Mouse (Mus musculus) common myeloid progenitor, adult 5-6 weeks (primary cell): ENCODE data around the gene Ppp1r18. TPM values are rescaled to one million over a fixed set of nuclear protein-coding genes. Genes with fewer than 3 reads are reported as not detected.

ENCODE experiments used
- ATAC-seq: replicated peaks from 2 replicates; pipeline ENCODE4 v1.8.0; 2016; ENCODE audit warnings: low read depth, mild to moderate bottlenecking, moderate TSS enrichment, inconsistent platforms; ENCODE audit not compliant: poor library complexity, severe bottlenecking
- total RNA-seq: library from RNA; stranded (forward); fragments of 200-1000, 187-1606 nt; gene quantifications from 2 replicates; pipeline ENCODE4 v1.2.3, GENCODE M21; 2017

The Ppp1r18 gene
- total RNA-seq, 1 experiment from 2014 or later, result 24.0 TPM

DNA sequence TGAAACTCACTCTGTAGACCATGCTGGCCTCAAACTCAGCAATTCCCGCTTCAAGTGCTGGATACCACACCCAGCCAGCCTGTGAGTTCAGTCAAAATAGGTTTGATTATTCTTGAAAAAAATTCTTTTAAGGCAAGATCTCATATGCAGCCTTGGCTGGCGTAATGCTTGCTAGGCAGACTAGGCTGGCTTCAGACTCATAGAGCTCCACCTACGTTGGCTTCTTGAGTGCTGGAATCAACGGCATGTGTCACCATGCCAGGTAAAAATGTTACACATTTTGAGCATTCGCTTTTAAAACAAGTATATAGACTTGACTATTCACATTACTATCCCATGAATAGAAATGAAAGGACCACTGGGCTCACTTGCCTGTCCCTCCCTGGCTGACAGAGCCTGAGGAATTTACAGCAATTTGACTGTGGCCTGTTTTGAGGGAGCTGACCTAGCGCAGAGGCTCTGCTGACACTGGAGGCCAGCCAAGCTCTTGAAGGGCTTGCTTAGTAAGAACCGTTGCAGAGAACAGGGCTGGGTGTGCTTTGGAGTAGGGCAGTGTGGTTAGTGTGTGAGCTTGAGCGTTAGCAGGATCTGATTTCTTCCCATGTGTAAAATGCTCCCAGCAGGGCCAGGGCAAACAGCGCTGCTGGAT is 38.1 kb downstream of the Ppp1r18 start:
- peak; percentile 40 for ATAC-seq

DNA sequence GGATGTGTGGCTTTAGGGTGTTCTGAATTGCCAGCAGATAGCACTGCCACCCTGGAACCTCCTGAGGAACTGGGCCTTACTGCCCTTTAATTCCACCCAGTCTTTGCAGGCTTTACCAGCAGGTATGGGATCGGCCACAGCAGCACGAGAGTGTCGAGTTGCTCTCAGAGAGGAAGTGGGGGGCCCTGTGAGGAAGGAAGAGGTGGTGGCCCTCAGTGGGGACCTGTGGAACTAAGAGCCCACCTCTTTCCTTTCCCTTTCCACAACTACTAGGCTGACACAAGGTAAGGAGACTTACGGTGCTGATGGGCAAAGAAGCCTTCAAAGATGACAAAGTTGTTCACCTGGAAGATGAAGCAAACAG is 38.6 kb downstream of the Ppp1r18 start:
- no peak; the same call in 1 of the 2 replicates for ATAC-seq

DNA sequence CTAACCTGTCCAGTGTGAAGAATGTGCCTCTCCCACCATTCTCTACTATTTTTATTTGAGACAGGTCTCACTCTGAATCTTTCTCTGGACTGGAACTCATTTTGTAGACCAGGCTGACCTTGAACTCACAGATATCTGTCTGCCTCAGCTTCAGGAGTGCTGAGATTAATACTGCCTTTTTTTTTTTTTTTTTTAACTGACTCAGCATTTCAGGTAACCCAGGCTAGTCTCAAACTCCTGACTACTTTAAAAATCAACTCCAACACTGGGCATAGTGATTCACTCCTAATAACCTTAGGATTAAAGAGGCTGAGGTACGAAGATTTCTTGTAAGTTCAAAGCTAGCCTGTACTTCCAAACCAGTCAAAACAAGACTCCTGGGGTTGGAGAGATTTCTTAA is 40.2 kb downstream of the Ppp1r18 start:
- ATAC-seq, result no peak

DNA sequence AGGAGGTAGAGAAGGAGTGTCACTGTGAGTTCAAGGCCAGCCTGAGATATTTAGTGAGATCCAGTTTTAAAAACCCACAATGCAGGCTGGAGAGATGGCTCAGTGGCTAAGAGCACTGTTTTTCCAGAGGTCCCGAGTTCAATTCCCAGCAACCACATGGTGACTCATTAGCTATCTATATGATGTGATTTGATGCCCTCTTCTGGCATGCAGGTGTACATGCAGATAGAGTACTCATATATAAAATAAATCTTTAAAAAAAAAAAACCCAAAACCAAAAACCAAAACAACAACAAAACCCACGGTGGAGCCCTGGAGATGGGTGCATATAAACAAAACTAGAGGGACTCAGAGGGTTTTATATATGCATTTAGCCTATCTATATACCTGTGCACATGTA is 42.2 kb downstream of the Ppp1r18 start:
- no peak for ATAC-seq

DNA sequence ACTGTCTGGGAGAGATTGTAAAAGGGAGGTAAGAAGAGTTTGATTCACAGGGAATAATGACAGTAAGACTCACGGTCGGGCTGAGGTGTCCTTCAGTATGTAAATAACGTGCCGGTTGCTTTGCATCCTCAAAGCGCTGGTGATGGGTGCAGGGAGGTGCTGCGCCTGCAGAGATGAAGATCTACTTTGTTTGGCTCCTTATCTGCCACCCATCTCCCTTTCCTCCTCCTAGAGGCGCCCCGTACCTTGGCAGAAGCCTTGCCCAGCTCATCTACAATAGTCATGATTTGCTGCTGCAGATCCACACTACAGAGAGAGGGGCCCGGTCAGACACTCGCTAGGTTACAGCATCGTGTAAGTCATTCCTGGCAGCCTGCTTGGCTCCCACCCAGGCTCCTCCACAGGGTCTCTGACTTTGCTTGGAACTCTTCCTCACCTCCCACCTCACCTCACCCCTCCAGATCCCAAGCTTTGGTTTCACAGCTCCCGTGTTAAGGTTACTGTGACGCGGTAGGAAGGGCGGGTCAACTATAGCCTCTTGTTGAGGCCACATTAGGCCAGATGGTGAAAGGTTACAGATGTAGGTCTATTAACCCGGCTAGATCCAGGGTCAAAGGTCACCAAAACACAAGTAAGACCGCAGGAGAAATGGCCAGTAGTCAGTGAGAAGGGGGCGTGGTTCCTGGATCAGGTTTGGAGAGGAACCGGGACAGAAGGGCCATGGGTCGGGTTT is 44.0 kb downstream of the Ppp1r18 start:
- ATAC-seq, result no peak

DNA sequence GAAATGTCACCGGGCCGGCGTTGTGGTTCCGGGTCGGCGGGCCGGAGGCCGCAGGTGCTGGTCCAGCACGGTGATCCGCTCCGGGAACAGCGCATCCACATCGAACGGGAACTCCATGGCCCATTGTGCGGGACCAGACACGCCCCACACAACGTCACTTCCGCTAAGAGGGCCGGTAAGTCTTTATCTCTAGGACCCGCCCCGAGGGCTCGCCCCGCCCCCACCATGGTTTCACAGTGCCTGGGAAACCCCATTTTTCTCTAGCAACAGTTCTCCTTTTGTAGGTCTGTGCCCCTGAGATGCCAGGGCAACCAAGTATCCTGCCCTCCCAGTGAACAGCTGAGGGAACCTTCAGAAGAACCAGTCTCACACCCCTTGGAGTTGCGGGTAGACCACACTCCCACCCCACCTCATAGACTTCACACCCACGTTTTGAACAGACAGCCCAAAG is 44.6 kb downstream of the Ppp1r18 start, which contains the start of gene Atat1:
TSS of gene Atat1 (minus strand) at position 157 of the 451 bp plus-strand sequence.
- peak; percentile 92 for ATAC-seq

DNA sequence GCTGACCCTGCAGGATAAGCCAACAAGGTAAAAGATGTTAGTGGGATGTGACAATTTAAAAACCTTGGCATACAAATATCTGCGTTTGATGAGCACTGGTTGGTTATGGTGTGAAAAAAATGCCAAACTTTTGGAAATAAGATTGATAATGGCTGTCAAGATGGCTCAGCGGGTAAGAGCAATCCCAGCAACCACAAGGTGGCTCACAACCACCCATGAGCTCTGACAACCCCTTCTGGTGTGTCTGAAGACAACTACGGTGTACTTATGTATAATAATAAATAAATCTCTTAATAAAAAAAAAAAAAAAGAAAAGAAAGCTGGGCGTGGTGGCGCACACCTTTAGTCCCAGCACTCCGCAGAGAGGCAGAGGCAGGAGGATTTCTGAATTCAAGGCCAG is 49.6 kb downstream of the Ppp1r18 start:
- no peak for ATAC-seq

DNA sequence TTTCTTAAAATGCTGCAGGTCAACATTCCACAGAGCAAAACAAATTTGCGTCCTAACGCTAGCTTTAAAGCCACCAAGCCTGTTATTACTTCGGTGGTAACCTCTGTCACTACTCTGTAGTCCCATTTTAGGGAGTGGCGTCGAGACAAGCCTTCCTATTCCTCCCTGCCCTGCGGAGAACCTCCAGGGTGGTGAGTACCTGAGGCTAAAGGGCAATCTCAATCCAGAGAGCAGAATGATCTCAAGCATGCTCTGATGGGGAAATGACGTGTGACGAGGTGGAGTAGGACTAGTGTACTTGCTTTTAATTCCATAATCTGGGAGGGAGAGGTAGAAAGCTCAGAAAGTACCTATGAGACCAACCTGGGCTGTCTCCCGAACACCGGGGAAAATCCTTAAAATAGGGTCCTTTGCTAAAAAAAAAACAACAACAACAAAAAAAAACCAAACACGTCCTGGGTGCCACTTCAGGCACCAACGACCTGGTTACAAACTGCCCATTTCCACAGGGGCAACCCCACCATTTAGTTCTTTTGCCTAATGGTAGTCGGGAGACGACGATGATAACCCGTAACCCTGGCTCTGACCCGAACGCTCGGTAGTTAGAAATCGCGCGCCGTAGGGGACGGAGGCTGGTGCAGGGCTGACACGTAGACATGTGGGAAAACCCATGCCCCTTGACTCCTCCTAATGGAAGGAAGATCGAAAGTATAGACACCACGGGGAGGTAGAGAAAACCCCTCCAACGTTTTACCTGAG is 50.3 kb downstream of the Ppp1r18 start:
- ATAC-seq, result peak; percentile 1; the same call in 1 of the 2 replicates

DNA sequence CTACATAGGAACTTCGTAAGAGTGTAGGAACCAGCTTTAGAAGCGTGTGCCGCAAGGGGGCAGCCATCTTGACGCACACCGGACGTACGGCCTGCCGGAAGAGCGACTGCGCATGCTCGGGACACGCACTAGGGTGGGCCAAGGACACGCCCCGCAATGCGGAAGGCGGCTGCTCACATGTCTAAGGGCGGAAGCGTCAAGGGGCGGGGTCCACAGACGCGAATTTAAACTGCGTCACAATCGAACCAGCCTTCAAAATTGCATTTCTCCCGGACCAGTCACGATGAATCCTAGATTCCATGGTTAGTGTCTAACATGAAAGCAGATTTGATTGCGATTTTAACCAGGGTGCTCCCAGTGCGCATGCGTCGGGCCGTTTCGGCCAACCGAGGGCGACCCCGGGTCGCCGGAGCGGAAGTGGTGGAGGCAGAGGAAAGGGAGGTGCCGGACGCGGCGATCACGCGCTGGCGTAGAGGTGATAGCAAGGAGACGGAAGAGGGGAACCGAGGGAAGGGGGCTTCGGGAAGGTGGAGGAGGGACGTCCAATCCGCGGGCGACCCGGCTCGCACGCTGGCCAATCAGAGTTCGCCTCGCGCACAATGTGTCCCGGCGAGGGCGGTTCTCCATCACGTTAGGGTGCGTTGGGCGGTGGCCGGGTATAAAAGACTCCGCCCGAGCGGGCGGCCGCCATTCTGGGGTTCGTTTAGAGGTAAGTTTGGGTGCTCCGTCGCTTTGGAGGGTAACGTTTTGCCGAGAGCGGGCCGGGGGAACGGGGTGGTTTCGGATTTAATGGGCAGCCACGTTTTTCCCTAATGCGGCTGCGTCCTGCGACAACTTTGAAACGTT is 51.1 kb downstream of the Ppp1r18 start, which contains the start of the genes Mrps18b and Ppp1r10:
TSS of gene Mrps18b (minus strand) at position 93 of the 846 bp plus-strand sequence.
TSS of gene Ppp1r10 (plus strand) at position 138 of the 846 bp plus-strand sequence.
- ATAC-seq, result peak; percentile 80

DNA sequence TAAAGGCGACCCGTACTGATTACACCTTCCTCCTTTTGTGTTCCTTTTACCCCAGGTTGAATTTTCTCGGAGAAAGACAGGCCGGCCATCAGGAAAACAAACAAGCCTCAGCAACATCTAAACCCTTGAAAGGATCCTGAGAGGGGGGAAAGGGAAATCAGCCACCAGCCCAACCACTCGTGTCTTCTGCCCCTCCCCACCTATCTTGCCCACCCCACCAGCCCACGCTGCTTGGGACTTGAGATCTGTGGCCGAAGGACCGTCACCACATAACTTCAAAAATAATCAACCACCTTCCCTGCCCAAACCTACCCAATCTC is 51.7 kb downstream of the Ppp1r18 start:
- peak; percentile 1; the same call in 1 of the 2 replicates for ATAC-seq

DNA sequence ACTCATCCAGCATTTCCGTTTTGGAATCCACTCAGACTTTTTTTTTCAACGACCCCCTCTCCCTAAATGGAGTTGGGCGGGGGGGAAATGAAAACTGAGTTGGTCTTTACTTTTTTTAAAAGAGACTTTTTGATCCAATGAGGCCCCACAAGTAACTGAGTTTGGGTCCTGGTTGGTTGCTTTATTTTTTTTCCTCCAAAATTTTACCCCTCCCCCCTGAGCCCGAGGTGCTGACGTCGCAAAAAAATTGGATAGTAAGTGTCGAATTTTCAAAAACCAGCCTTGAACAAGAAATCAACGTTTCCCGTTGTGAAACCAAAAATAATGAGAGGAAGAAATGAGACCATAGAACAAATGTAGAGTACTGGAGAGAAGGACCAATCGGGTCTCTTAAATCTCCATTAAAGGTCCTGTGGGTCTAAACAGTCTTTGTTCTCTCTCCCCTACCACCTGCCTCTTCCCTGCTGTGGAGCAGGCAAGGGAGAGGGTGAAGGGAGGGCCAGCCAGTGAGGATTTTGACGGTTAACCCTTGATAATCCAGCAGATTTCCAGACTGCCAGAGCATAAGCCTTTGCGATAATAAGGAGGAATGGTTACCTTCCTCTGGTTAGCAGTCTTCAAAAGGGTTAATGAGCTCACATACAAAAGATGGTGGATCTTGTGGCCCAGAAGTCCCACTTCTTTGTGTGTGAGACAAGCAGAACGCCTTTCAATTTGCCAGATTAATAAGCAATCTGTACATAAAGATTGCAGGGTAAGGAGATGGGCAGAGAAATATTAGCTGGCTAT is 52.3 kb downstream of the Ppp1r18 start:
- no peak for ATAC-seq

DNA sequence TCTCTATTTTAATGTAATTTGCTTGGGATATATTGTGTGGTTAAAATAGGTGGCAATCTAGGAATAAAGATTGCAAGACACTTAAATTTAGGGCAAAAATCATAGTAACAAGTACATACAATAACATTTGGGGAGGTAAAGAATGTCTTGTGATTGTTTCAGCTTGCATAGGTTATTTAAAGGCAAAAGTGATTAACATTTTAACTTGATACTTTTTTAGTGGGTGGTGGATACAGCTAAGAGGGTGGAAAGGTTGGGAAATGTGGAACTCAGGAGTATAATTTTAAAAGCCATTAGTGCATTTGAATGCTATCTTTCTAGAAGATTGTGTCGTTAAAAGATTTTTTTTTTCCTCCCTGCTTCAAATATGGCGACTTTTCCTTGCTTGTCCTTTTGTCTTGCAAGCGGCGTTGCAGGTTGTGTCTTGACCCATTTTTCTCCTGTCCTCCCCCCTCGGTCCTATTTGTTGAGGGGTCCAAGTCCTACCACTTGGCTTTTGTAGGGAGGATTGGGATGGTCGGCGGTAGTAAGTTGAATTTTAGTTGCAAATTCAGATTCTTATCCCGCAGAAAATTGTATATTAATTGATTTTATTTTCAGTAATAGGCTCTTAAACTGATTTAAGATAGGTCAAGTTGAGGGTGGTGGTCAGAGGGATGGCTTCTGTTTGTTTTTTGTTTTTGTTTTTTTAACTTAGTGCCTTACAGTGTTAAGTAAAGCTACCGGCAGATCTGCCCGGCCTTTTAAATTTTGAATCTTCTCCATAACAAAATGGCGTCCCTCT is 53.1 kb downstream of the Ppp1r18 start:
- no peak for ATAC-seq

DNA sequence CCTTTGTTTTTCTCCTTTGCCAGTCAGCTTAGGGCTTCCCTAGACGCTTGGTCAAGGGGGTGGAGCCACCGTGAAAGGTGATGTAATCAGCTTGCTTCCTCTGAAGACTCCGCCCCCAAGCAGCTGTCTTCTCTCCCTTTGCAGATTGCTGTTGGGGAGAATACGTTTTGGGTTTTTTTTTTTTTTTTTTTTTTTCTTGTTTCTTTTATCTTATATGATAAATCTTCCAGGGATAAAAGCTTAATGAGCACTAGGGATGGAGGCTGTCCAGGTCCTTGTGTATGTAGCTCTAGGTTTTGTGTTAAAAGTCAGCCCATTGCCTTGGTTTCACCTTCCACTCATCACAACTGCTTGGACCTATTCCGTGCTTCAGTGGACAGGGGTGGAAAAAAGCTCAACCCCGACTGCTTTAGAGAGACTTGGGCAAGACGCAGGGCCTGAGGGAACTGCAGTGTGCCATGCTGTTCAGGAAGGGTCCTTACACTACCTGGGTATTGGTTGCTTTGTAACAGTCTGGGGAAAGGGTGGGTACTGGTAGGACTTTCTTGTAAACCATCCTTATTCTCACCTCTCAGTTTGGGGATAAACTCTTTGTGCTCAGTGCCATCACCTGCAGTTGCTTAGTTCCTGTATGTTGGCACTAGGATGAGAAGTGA is 53.8 kb downstream of the Ppp1r18 start:
- ATAC-seq, result peak; percentile 31

DNA sequence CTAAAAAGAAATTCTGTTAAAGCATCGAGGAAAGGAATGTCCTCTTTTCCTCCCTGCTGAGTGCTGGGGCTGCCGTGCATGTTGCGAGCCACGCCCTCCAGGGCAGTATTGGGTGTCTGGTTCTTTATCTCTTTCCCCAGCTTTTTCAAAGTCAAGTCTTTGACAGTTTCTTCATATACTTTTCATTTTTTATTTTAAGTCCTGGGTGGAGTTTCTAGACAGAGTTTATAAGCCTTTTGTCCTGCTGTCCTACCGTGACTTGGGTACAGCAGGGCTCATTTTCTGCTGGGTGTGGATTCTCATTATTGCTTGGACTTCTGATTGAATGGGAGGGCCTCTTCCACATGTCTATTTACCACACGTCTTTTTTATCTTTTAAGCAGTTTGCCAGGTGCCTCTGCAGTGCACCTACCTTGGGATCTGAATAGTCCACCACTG is 54.5 kb downstream of the Ppp1r18 start:
- no peak for ATAC-seq

DNA sequence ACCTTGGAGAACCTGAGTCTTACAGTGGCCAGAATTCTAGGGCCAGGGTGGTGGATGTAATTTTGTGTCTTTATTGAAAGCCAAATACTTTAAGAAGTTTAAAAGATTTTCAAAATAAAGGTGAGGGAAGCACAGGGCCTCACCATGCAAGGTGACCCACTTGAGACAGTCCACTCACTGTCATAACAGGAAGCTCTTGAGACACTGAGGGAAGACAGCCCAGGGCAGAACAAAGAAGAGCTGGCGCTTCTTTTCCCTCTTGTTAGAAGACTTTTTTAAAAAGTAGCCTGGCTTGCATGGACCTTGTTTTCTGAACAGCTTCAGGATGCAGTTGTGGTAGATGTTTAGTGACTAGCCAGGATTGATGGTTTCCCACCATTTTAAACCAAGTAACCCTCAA is 55.0 kb downstream of the Ppp1r18 start:
- ATAC-seq, result no peak

DNA sequence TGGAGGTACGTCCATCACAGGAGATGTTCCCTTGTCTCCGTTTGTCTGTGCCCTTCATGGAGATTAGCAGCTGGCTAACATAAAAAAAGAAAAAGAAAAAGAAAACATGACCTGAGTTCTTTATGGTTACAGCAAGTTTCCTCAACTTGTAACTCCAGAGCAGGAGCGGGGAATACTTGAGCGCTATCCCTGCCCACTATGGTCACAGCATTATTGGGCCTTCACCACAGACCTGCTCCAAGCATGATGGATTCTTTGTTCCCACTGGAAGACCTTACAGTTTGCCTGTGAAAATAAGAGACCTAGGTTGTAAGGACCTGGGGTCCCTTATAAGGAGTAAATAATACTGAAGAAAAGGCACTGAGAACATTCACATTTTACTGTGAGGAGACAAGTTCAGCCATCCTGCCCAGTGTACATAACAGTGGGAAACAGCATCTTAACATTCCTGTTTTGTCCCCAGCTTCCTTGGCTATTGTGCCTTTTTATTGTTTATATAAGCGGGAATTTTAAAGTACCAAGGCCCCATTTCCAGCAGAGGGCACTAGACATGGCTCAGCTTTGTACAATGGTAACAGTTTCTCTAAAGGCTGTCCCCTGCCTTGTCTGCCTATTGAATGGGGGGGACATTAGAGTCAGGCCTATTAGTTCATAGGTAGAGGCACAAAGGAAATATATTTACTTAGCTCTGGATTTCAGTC is 55.6 kb downstream of the Ppp1r18 start:
- no peak for ATAC-seq

DNA sequence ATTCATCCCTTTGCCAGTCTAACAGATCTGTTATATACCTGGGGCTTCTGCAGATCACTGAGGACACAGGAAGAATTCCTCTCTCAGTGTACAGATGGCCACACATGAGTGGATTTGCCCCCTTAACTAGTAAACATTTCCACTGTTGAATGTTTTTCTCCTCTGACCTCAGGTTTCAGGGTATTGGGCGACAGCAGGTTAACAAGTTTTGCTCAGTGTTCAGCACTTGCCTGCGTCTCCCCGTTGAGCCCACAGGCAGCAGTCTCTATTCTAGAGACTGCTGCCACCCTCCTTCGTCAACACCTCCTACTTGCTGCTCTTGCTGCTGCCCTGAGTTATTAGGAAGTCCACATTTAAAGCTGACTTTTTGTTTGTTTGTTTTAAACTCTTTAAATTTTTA is 56.3 kb downstream of the Ppp1r18 start:
- ATAC-seq, result no peak
